Mouse (Mus musculus): ENCODE results near the gene Abhd17c.

Abhd17c gene

DNA sequence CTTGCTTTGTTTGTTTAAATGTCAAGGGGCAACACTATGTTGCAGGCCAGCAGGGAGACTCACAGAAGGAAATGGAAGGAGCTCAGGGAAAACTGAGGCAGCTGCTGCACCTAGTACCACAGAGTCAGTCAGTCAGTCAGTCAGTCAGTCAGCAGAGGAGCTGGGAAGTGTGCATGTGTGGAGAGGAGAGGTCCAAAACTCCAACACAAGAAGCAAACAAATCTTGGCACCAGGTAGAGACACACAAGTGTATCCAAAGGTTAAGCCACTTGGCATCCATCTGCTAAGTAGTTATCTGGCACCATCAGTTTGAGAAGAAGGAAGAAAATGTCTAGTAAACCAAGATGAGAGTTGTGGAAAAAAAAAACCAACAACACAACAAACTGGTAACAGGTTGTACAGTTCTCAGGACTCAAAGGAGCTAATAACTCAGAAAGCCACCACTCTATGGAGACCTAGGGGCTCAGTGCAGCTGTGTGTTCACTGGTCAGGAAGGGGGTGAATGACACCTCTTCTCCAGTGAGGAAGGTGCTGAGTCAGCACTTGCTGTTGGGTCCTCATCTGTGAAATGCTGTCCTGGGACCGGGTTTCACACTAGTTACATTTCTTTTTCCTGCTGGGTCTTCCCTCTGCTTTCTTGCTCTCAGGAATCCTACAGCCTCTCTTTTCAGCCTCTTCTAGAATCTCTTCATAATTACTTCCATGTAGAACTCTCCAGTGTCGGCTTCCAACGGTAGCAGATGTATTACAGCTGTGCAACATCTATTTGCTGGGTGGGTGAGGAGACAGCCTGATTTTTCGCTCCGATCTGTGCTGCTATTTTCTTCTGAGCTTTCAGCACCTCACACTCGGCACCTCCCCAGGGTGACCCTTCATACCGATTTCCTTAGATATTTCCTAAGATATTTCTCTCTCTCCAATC lies 34.8 kb downstream of the Abhd17c start:
- DNase-seq, result no peak

DNA sequence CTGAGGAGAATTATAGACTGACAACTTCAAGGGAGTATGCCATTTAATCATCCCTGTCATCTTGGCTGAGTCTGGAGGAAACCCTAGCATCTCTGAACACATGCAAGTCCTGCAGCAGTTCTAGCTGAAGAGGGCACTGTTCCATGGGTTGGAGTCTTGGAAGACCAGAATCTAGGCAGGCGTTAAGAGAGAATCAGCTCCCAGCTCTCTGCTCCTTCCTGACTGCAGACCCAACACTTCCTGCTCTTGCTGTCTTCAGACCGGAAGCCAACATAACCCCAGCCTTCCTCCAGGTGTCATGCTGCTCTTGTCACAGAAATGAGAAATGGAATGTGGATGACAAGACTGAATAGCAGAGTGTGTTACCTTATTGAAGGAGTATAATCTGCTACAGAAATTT lies 36.3 kb downstream of the Abhd17c start:
- peak; percentile 10 to 16 for DNase-seq

- DNase-seq, result no peak
Measured at GRCm38 (mm10) chr7:84114775-84115174, 36.9 kb downstream of the Abhd17c start.

DNA sequence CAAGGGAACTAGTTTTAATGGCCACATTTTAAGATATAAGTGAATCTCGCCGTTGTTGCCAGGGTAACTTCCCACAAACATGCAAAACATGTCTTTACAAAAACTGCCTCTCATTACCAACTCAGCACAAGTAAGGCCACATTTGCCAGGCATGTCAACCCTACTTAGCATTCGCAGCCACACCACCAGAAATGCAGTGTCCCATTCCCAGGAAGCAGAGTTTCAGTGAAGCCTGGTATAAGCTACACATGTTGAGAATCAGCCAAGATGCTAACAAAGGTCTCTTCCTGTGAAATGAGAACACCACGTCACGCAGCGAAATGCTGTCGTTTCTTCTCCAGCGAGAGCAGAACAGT lies 38.7 kb downstream of the Abhd17c start:
- DNase-seq, result no peak

GRCm38 (mm10) chr7:84112351-84113034 lies 39.2 kb downstream of the Abhd17c start:
- DNase-seq, result no peak

DNA sequence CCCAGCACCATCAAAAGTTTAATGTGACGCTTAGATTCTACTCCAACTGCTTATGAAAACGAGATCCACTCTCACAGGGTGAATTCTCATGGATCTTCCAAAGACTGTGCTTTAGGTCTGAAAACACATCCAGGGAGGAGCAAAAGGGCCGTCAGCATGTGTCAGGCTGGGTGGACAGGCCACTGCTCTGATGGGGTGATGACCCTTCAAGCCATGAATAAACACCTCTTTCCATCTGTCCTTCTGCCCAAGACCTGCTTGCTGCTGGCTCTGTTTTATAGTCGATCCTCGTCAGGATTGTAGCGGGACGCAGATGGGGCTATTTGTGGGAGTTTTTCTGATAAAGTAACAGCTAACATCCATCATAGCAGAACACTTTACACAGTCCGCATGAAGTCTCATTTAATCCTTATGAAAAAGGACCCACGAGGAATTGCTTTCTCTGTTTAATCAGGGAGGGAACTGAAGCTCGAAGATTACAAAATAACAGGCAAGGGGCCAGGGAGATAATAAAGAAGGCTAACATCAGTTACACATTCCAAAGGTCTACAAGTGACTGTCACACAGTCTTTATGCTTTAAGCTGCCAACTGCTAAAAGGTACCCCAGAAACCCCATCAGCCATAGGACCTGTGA lies 39.9 kb downstream of the Abhd17c start:
- DNase-seq, result no peak

DNA sequence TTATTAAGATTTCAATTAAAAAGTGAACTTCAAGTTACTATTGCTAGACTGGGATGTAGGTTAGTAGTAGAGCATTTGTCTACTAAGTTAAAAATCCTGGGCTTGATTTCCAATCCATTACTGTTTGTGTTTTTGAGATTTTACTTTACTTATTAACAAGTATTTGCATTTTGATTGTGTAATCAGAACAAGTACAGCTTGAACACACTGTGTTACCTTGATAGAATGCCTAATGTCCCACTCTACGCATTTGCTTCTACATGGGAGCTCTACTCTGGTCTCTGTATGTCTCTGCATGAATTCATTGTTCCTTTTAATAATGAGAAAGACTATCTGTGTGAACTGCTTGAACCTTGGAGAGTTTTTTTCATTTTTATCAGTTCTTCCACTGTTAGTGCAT lies 44.8 kb downstream of the Abhd17c start:
- DNase-seq, result no peak

GRCm38 (mm10) chr7:84102589-84102988 lies 49.1 kb downstream of the Abhd17c start:
- DNase-seq, result no peak

GRCm38 (mm10) chr7:84100672-84101071 lies 51.0 kb downstream of the Abhd17c start:
- DNase-seq, result no peak

DNA sequence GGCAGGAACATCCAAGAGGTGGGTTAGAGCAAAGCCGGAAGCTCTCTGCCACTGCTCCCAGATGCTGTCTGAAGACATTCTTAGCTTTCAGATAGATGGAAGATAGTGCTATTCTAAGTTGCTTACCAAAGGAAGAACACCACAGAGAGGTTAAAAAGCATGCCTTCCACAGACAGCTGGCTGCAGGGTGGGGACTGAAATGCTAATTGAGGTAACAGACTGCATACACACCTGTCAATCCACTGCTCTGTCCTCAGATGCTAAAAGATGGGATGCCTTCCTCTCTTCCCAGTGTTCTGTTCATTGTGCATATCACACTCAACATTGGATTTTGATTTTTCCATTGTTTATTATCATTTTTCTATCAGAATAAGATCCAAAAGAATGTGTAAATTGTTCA lies 53.6 kb downstream of the Abhd17c start:
- no peak for DNase-seq

DNA sequence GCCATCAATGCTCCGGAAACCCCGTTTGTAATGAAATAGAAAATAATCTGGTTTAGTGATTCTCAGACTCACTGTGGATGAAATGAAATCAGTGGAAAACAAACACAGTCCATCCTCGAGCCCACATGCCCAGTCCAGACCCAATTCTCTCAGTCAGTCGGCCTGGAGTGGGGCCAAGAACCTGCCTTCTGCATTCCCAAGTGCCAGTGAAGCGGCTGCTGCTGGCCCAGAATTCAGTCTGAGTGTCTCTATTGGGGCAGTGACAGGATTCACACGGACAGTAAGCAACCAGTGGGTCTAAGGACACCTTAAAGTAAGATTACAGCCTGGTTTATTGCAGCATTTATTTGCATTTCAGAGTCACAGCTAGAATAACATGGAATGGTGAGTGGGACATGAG lies 55.2 kb downstream of the Abhd17c start:
- DNase-seq, result no peak

GRCm38 (mm10) chr7:84090793-84091192 lies 60.9 kb downstream of the Abhd17c start:
- DNase-seq, result no peak

DNA sequence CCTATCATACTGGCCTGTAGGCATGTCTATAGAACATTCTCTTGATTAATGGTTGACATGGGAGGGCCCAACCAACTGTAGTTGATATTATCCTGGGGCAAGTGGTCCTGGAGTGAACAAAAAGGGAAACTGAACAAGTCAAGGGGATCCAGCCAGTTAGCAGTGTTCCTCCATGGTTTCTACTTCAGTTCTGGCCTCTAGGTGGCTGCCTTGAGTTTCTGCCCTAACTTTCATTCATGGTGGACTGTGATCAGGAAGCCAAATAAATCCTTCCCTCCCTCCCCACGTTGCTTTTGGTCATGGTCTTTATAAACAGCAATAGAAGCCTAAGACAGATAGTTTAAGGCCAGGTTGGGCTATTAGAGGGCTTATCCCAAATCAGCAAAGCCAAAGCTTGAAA lies 61.9 kb downstream of the Abhd17c start:
- DNase-seq, result peak in 1 of 2 experiments; percentile 4

- DNase-seq, result peak; percentile 74 to 79
Measured at GRCm38 (mm10) chr7:84088971-84089370, 62.7 kb downstream of the Abhd17c start.

DNA sequence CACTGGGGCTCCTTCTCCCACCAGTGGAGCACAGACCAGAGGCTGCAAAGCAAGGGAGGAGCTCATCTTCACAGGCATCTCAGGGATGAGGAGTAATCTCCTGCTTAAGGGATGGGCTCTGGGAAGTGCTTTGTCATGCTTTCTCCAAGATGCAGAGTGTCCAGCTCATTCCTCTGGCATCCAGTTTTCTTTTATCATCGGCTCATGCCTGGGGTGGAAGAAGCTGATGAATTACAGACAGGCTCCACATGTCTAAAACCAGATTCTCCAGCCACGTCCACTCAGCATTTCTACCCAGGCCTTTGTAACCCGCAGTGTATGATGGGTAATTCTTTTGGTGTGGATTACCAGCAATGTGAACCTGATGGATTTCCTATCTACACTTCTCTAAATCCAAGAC lies 63.5 kb downstream of the Abhd17c start:
- DNase-seq, result no peak

DNA sequence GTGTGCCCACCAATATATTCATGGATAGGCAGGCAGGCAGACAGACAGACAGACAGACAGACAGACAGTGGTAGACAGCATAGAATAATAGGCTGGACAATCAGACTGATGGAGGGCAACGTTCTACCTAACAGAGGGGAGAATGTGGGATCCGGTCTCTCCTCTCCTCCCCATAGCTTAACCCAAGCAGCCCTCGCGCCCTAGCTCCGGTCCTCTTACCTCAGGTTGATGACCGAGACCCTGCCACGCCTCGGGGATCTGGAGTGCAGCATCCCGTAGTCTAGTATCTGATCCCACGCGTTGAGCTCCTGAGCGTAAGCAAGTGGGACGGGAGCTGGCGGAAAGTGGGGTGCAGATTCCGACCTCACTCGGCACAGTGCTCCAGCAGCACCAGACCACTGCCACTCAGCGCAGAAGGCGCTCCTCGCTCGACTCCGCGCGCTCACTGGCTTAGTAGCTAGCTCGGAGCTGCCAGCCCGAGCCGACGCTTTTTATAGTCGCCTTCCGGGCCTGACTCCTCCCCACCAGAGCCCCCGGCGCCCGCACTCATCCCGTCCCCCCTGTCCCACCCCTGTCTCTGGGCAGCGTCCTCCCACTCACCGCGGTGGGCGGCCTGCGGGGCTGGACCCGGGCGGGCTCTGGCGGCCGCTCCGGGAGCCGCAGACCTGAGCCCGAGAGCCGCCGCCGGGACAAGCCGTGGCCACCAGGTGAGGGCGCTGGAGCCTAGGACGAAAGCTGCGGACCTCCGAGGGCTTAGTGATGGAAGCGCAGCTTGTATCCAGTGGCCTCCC lies 65.5 kb downstream of the Abhd17c start, which contains the start of gene Cemip:
Gene Cemip (minus strand): TSS at position 464 of the 791 bp plus-strand sequence.
- DNase-seq, result peak; percentile 70 to 72

DNA sequence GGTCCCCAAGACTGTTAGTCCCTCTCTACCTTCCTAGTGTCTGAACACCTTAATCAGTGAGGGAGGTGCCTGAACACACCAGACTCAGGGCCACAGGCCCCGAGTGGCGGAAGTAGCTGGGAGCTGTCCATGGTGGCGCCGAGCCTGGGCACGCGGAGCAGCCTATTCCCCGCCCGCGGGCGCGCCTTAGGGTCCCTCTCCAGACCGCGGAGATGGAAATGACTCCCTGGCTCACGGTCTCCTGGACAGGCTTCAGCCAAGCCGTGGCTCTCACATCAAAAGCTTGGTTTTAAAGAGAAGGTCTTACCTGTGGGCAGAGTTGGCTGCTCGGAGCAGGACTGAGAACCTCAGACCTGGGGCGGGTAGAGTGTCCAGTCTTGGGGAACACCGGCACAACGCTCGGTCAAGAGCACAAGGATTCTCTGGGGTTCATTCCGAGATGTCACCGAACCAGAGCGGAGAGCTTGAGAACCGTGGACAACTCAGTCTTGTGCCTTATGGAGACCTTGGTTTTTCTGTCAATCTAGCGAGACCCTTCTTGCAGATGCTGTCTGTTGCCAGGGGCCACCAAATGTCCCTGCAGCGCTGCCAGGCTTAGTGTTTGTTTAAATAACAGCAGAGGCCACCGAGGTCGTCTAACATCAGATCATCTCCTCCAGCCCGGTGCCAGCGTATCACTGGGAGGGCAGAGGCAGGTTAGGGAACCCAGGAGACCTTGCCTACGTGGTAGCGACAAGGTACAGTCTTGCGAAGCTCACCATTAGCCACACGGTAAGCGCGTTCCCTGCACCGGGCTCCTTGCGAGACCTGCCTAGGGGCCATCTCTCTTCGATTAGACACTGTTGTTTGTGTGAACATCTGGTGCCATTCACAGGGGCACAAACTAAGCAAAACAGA lies 66.4 kb downstream of the Abhd17c start:
- DNase-seq, result peak; percentile 33 to 38

GRCm38 (mm10) chr7:84077257-84078013 lies 74.3 kb downstream of the Abhd17c start:
- DNase-seq, result no peak

GRCm38 (mm10) chr7:84074266-84074665 lies 77.4 kb downstream of the Abhd17c start:
- no peak for DNase-seq

- DNase-seq, result no peak
Measured at GRCm38 (mm10) chr7:84073856-84074255, 77.8 kb downstream of the Abhd17c start.

GRCm38 (mm10) chr7:84068931-84069330 lies 82.8 kb downstream of the Abhd17c start:
- DNase-seq, result no peak
